Mouse (Mus musculus) kidney, adult 9 months (tissue): ENCODE measurements at regions not wholly inside any gene's neighbourhood (a gene's known extent, or its start where the extent isn't known, plus 50 kb on each side); places are given as distances from the start of the nearest gene placed in this dataset.
A peak's percentile ranks its signal among the peaks of the same experiment; 100 is the strongest.

Experiments
- DNase-seq: peaks from one replicate; pipeline ENCODE4 v3.0.0; 2022

- DNase-seq = peak; percentile 82
Observed at GRCm38 (mm10) chr7:143951172-143951571, 50.6 kb upstream of the Shank2 start.
